ENCODE assay signal across 8 mouse cellular contexts in genomic region chrX:153237920-153238504, GRCm38 (mm10). TPM values are rescaled to one million over a fixed set of nuclear protein-coding genes. Genes with fewer than 3 reads are reported as not detected.
DNase-seq lines count a peak whose midpoint lies in the region; ATAC-seq and TF ChIP-seq lines count a peak whose summit lies in the region.

No protein-coding gene starts in this region.

- no peak for DNase-seq in G1E (ENCODE audit: low spot score)
- peak; percentile 20 for DNase-seq in c-Kit-positive CD71-positive TER-119-negative erythroid progenitor cells, embryonic 14.5 days (ENCODE audit: low read depth)
- peak; percentile 33 for DNase-seq in forebrain, embryonic 10.5 days (ENCODE audit: extremely low spot score, low spot score)
- peak; percentile 6 for DNase-seq in left cerebral cortex, adult 11 months (ENCODE audit: low spot score)
- DNase-seq in right cerebral cortex, postnatal 4 days: peak; percentile 25
- DNase-seq in gastrocnemius, postnatal 14 days: no peak

- no peaks in the 10 kb centered on the region for H3K9me3 ChIP-seq in G1E (replicated peaks)
- no peaks in the 10 kb centered on the region for H3K9me3 ChIP-seq in forebrain, embryonic 10.5 days
- H3K9me3 ChIP-seq in hindbrain, embryonic 15.5 days: no peaks in the 10 kb centered on the region

- H3K4me1 ChIP-seq in G1E (ENCODE audit: insufficient read depth, low read depth, low read length): no peaks in the 10 kb centered on the region
- peaks cover 9% of the 10 kb centered on the region for H3K4me1 ChIP-seq in forebrain, embryonic 10.5 days
- H3K4me1 ChIP-seq in hindbrain, embryonic 15.5 days (replicated peaks): 0 out of 2 replicates have a peak, but pooled peaks cover 3% of the 10 kb centered on the region

- intact Hi-C loops in gastrocnemius, postnatal 14 days (cut with DNase I; ENCODE audit: low total_unique reads): no loop called here

- H3K27ac ChIP-seq in forebrain, embryonic 10.5 days: peak overlapping the region; percentile 77
- H3K27ac ChIP-seq in hindbrain, embryonic 15.5 days (replicated peaks): peak overlapping the region; percentile 83

- H3K4me2 ChIP-seq in hindbrain, embryonic 15.5 days: peak overlapping the region; percentile 62

- no peaks in the 10 kb centered on the region for H3K27me3 ChIP-seq in G1E (ENCODE audit: insufficient read depth, low read length)
- peaks cover 47% of the 10 kb centered on the region for H3K27me3 ChIP-seq in forebrain, embryonic 10.5 days (ENCODE audit: poor library complexity, severe bottlenecking)
- H3K27me3 ChIP-seq in hindbrain, embryonic 15.5 days: no peaks in the 10 kb centered on the region

- no peaks in the 10 kb centered on the region for H3K36me3 ChIP-seq in G1E (replicated peaks)
- H3K36me3 ChIP-seq in forebrain, embryonic 10.5 days (replicated peaks): no peaks in the 10 kb centered on the region
- H3K36me3 ChIP-seq in hindbrain, embryonic 15.5 days: no peaks in the 10 kb centered on the region

- H3K4me3 ChIP-seq in G1E (ENCODE audit: low read depth, low read length): peak overlapping the region; percentile 30; the same call in 1 of the 2 replicates
- peak overlapping the region; percentile 63 for H3K4me3 ChIP-seq in forebrain, embryonic 10.5 days
- H3K4me3 ChIP-seq in hindbrain, embryonic 15.5 days: peak overlapping the region; percentile 61

- peak overlapping the region; percentile 58 for H3K9ac ChIP-seq in hindbrain, embryonic 15.5 days

- WGBS in forebrain, embryonic 10.5 days: 30% methylated on average over 23 of the region's 23 CpGs
- 22% methylated on average over 22 of the region's 23 CpGs for WGBS in hindbrain, embryonic 15.5 days

- ATAC-seq in G1E (ENCODE audit: extremely low read depth, insufficient number of reproducible peaks, low FRiP score, poor library complexity, severe bottlenecking): no peak
- ATAC-seq in hindbrain, embryonic 15.5 days (ENCODE audit: low FRiP score, low read depth): peak; percentile 96
- ATAC-seq in megakaryocyte, adult 5-6 weeks (ENCODE audit: poor library complexity, severe bottlenecking): peak; percentile 91

- no peak for TF ChIP-seq CTCF in G1E (IDR thresholded peaks at IDR 0.05; ENCODE audit: low read depth, low read length)

RNA-seq across cellular contexts. Expression of gene Klf8, which starts 0.7 kb away (rescaled TPM):
- total RNA-seq in G1E (2014; fragmentation: Nextera tagmentation) (not detected in 2 replicates), G1E (2017) (0.05 TPM in 1 of 2 replicates, not detected in the other)
- polyA plus RNA-seq in G1E (2012): not detected in 2 replicates
- polyA plus RNA-seq in forebrain, embryonic 10.5 days (2016; fragmentation: Nextera tagmentation; extraction: Ambion mirVana): 1.3 TPM in 2 replicates
- 4.8 and 5.9 TPM in 2 replicates for polyA plus RNA-seq in hindbrain, embryonic 15.5 days (2015; fragmentation: Nextera tagmentation; extraction: Ambion mirVana)
- 5.7 and 7.0 TPM in 2 replicates for total RNA-seq in megakaryocyte, adult 5-6 weeks (2015)
- 3.5 and 11.2 TPM in 2 replicates for total RNA-seq in megakaryocyte, adult 5-6 weeks (2017)
- under 1 TPM; 0.37 to 0.64 TPM for total RNA-seq in gastrocnemius, postnatal 14 days (2021)

Comparison
In these comparisons a context has a peak if more than half of its experiments do, and no peak if none do; other contexts are left out.
1. DNase-seq: peak in c-Kit-positive CD71-positive TER-119-negative erythroid progenitor cells, embryonic 14.5 days (single experiment), forebrain, embryonic 10.5 days (single experiment), left cerebral cortex, adult 11 months (single experiment) and right cerebral cortex, postnatal 4 days (single experiment); none in G1E (single experiment) and gastrocnemius, postnatal 14 days (single experiment).
2. Peak in every context shown above with its lines, with median percentiles within 50 percentile points of each other: H3K4me3 ChIP-seq.